Mouse (Mus musculus) ES-E14 (cell line): ENCODE data around the gene Marco.

Experiments
- CHD2 ChIP-seq: IDR thresholded peaks from 2 replicates; pipeline ENCODE4 v1.6.1; 2014; ENCODE audit warnings: mild to moderate bottlenecking, low read depth, low read length, inconsistent platforms
- HCFC1 ChIP-seq: IDR thresholded peaks from 2 replicates; pipeline ENCODE4 v1.6.1; 2012; ENCODE audit warnings: low read length, inconsistent platforms, borderline replicate concordance; ENCODE audit not compliant: insufficient read depth
- MAFK ChIP-seq: IDR thresholded peaks from 2 replicates; pipeline ENCODE4 v1.6.1; 2014; ENCODE audit warnings: mild to moderate bottlenecking, low read depth, low read length, inconsistent platforms; ENCODE audit not compliant: insufficient read depth
- ZC3H11A ChIP-seq: IDR thresholded peaks from 2 replicates; pipeline ENCODE4 v1.6.1; 2012; ENCODE audit warnings: low read depth, mild to moderate bottlenecking, inconsistent platforms, low read length, borderline replicate concordance

- no peak for TF ChIP-seq MAFK
- TF ChIP-seq CHD2 = no peak
- TF ChIP-seq HCFC1 = no peak
- no peak for TF ChIP-seq ZC3H11A
Observed at GRCm38 (mm10) chr1:120430171-120430570, 74.7 kb downstream of the Marco start.
